Mouse (Mus musculus): ENCODE data around the gene Akr1b10. TPM values are rescaled to one million over a fixed set of nuclear protein-coding genes. Genes with fewer than 3 reads are reported as not detected.
"Not testable (repeated sequence)": the region's sequence is repeated elsewhere in the genome, so short reads cannot be mapped to it uniquely, and the experiment has no call there.

Akr1b10 gene
- total and polyA plus RNA-seq, 3 experiments = 8.7 to 17.4 TPM; not detected in 1

DNA sequence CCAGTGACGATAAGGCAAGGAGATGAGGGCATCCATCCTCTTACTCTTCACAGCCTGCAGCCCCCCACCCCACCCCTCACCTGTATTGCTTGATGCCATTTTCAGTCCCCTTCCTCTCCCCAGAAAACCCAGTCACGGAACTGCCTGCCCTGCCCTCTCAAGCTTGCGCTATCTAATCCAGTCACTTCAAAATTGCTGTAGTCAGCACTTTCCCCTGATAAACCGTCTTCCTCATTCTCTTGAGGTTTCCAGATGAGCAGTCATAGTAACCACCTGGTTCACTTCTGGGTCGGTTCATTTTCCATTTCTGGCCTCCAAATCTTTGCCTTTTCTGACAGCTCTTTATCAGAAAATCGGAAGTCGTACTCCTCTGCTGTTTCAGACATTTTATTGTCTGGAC, 10.2 kb upstream of the Akr1b10 start:
- H3K79me2 ChIP-seq (ENCODE audit: control insufficient read depth, insufficient read depth, low read length, poor library complexity) = no peaks in the 10 kb centered on the region
- TF ChIP-seq ETS1 (IDR thresholded peaks at IDR 0.05; ENCODE audit: low read depth, low read length) (peak; percentile 20; the same call in 1 of the 2 replicates), ELF1 (IDR thresholded peaks at IDR 0.05; ENCODE audit: low read depth, low read length) (no peak), MAFK (IDR thresholded peaks at IDR 0.05; ENCODE audit: borderline replicate concordance, low read depth, low read length) (peak; percentile 99), CHD1 (IDR thresholded peaks at IDR 0.05; ENCODE audit: low read depth, low read length) (no peak)
- H3K9ac ChIP-seq (ENCODE audit: control insufficient read depth, low read depth, low read length, poor library complexity, severe bottlenecking) = no peak overlapping the region
- no peaks in the 10 kb centered on the region for H3K4me1 ChIP-seq (ENCODE audit: control insufficient read depth in 1 of 2, insufficient read depth in 2 of 2, low read length in 2 of 2)
- no peak overlapping the region for H3K27ac ChIP-seq (ENCODE audit: control insufficient read depth, low read depth, low read length)
- H3K4me3 ChIP-seq (ENCODE audit: control insufficient read depth in 1 of 2, insufficient read depth in 1 of 2, low read depth in 2 of 2, low read length in 2 of 2) = no peak overlapping the region
- DNase-seq (ENCODE audit: low read depth, low spot score) = peak; percentile 55
- no peaks in the 10 kb centered on the region for H3K36me3 ChIP-seq (ENCODE audit: control insufficient read depth in 1 of 2, insufficient read depth in 2 of 2, low read length in 2 of 2)
- H3K27me3 ChIP-seq (ENCODE audit: control insufficient read depth in 1 of 2, insufficient read depth in 2 of 2, low read length in 2 of 2) = 0 out of 4 replicates have a peak, but pooled peaks cover 0 to 1% of the 10 kb centered on the region in 2 experiments
- no peaks in the 10 kb centered on the region for H3K9me3 ChIP-seq (replicated peaks; ENCODE audit: insufficient read depth, low read length)

DNA sequence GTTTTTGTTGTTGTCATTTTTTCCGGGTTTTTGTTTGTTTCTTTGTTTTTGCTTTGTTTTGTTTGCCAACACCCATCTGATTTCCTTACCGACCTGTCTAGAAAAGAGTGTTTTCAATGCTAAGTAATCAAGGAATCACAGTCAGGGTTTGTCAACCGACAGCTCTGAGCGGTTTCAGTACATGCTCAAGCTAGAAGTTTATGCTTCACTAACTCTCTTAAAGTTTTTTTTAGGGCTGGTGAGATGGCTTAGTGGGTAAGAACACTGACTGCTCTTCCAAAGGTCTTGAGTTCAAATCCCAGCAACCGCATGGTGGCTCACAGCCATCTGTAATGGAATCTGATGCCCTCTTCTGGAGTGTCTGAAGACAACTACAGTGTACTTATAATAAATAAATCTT, 8.1 kb upstream of the Akr1b10 start:
- H3K9ac ChIP-seq (ENCODE audit: control insufficient read depth, low read depth, low read length, poor library complexity, severe bottlenecking); H3K79me2 ChIP-seq (ENCODE audit: control insufficient read depth, insufficient read depth, low read length, poor library complexity); H3K27me3 ChIP-seq (ENCODE audit: control insufficient read depth in 1 of 2, insufficient read depth in 2 of 2, low read length in 2 of 2); H3K9me3 ChIP-seq (replicated peaks; ENCODE audit: insufficient read depth, low read length); H3K4me3 ChIP-seq (ENCODE audit: control insufficient read depth in 1 of 2, insufficient read depth in 1 of 2, low read depth in 2 of 2, low read length in 2 of 2); DNase-seq (ENCODE audit: low read depth, low spot score); H3K36me3 ChIP-seq (ENCODE audit: control insufficient read depth in 1 of 2, insufficient read depth in 2 of 2, low read length in 2 of 2); H3K27ac ChIP-seq (ENCODE audit: control insufficient read depth, low read depth, low read length); H3K4me1 ChIP-seq (ENCODE audit: control insufficient read depth in 1 of 2, insufficient read depth in 2 of 2, low read length in 2 of 2): not testable (repeated sequence)

DNA sequence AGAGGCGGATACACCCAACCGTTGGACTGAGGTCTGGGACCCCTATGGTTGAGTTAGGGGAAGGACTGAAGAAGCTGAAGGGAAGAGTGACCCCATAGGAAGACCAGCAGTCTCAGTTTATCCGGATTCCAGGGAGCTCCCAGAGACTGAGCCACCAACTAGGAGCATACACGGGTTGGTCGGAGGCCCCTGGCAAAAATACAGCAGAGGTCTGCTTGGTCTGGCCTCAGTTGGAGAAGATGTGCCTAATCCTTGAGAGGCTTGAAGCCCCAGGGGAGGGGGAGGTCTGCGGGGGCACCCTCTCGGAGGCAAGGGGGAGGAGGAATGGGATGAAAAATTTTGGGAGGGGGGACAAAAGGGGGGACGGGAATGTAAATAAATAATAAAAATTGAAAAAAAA, 617 bp upstream of the Akr1b10 start:
- no peaks in the 10 kb centered on the region for H3K36me3 ChIP-seq (ENCODE audit: control insufficient read depth in 1 of 2, insufficient read depth in 2 of 2, low read length in 2 of 2)
- H3K4me3 ChIP-seq (ENCODE audit: control insufficient read depth in 1 of 2, insufficient read depth in 1 of 2, low read depth in 2 of 2, low read length in 2 of 2) = peak overlapping the region in 1 of 2 experiments; percentile 69; a peak in 2 of 4 replicates
- no peaks in the 10 kb centered on the region for H3K4me1 ChIP-seq (ENCODE audit: control insufficient read depth in 1 of 2, insufficient read depth in 2 of 2, low read length in 2 of 2)
- H3K79me2 ChIP-seq (ENCODE audit: control insufficient read depth, insufficient read depth, low read length, poor library complexity) = no peaks in the 10 kb centered on the region
- TF ChIP-seq CHD1 (IDR thresholded peaks at IDR 0.05; ENCODE audit: low read depth, low read length) (no peak), USF2 (IDR thresholded peaks at IDR 0.05; ENCODE audit: borderline replicate concordance in 1 of 2, insufficient read depth in 1 of 2, low read depth in 1 of 2, low read length in 2 of 2) (no peak), UBTF (IDR thresholded peaks at IDR 0.05; ENCODE audit: borderline replicate concordance, insufficient read depth, low read depth, low read length) (no peak), TAL1 (IDR thresholded peaks at IDR 0.05; ENCODE audit: low read length) (no peak), E2F4 (IDR thresholded peaks at IDR 0.05; ENCODE audit: borderline replicate concordance, low read depth, low read length) (no peak), HCFC1 (IDR thresholded peaks at IDR 0.05; ENCODE audit: low read depth, low read length) (no peak), RCOR1 (IDR thresholded peaks at IDR 0.05; ENCODE audit: low read depth, low read length) (no peak), NELFE (IDR thresholded peaks at IDR 0.05; ENCODE audit: low read depth, low read length) (no peak), MYC (IDR thresholded peaks at IDR 0.05; ENCODE audit: low read depth, low read length) (no peak), SIN3A (IDR thresholded peaks at IDR 0.05; ENCODE audit: low read length) (no peak), ZC3H11A (IDR thresholded peaks at IDR 0.05; ENCODE audit: low read depth, low read length) (no peak), CHD2 (IDR thresholded peaks at IDR 0.05; ENCODE audit: low read length) (no peak)
- no peaks in the 10 kb centered on the region for H3K9me3 ChIP-seq (replicated peaks; ENCODE audit: insufficient read depth, low read length)
- no peak overlapping the region for H3K27ac ChIP-seq (ENCODE audit: control insufficient read depth, low read depth, low read length)
- DNase-seq (ENCODE audit: low read depth, low spot score) = no peak
- peaks cover 0 to 1% of the 10 kb centered on the region in 2 experiments; a peak in 1 of 4 replicates for H3K27me3 ChIP-seq (ENCODE audit: control insufficient read depth in 1 of 2, insufficient read depth in 2 of 2, low read length in 2 of 2)
- no peak overlapping the region for H3K9ac ChIP-seq (ENCODE audit: control insufficient read depth, low read depth, low read length, poor library complexity, severe bottlenecking)

All from MEL (cell line).